Mouse (Mus musculus): ENCODE measurements around the gene Mblac2.

Mblac2 gene

GRCm38 (mm10) chr13:81736606-81737005, 25.5 kb downstream of the Mblac2 start:
- no peak for DNase-seq (ENCODE audit: low spot score in 2 of 2)

- DNase-seq (ENCODE audit: low spot score in 2 of 2): peak in 1 of 2 experiments; percentile 24
Observed at GRCm38 (mm10) chr13:81740898-81741297, 29.8 kb downstream of the Mblac2 start.

GRCm38 (mm10) chr13:81743391-81744091, 32.4 kb downstream of the Mblac2 start:
- DNase-seq (ENCODE audit: low spot score in 2 of 2): no peak

- no peak for DNase-seq (ENCODE audit: low spot score in 2 of 2)
Observed at GRCm38 (mm10) chr13:81744092-81744396, 32.9 kb downstream of the Mblac2 start.

- DNase-seq (ENCODE audit: low spot score in 2 of 2): no peak
Observed at GRCm38 (mm10) chr13:81754878-81755277, 43.7 kb downstream of the Mblac2 start.

GRCm38 (mm10) chr13:81755324-81755723, 44.2 kb downstream of the Mblac2 start:
- no peak for DNase-seq (ENCODE audit: low spot score in 2 of 2)

- DNase-seq (ENCODE audit: low spot score in 2 of 2): no peak
Observed at GRCm38 (mm10) chr13:81757058-81757660, 46.0 kb downstream of the Mblac2 start.

GRCm38 (mm10) chr13:81760379-81760778, 49.2 kb downstream of the Mblac2 start:
- DNase-seq (ENCODE audit: low spot score in 2 of 2): peak; percentile 28 to 65

- no peak for DNase-seq (ENCODE audit: low spot score in 2 of 2)
Observed at GRCm38 (mm10) chr13:81761566-81762186, 50.5 kb downstream of the Mblac2 start.

GRCm38 (mm10) chr13:81764173-81764572, 53.0 kb downstream of the Mblac2 start:
- DNase-seq (ENCODE audit: low spot score in 2 of 2): no peak

GRCm38 (mm10) chr13:81767038-81767659, 56.0 kb downstream of the Mblac2 start:
- peak; percentile 42 to 81 for DNase-seq (ENCODE audit: low spot score in 2 of 2)

- DNase-seq (ENCODE audit: low spot score in 2 of 2): no peak
Observed at GRCm38 (mm10) chr13:81776217-81776616, 65.1 kb downstream of the Mblac2 start.

- no peak for DNase-seq (ENCODE audit: low spot score in 2 of 2)
Observed at GRCm38 (mm10) chr13:81782475-81782874, 71.3 kb downstream of the Mblac2 start.

- peak; percentile 90 to 93 for DNase-seq (ENCODE audit: low spot score in 2 of 2)
Observed at GRCm38 (mm10) chr13:81782971-81783404, 71.8 kb downstream of the Mblac2 start, which contains the start of gene Cetn3. TSS of gene Cetn3 (plus strand) at chr13:81783077.

- peak; percentile 97 to 98 for DNase-seq (ENCODE audit: low spot score in 2 of 2)
Observed at GRCm38 (mm10) chr13:81783405-81784342, 72.5 kb downstream of the Mblac2 start.

GRCm38 (mm10) chr13:81785766-81786480, 74.8 kb downstream of the Mblac2 start:
- DNase-seq (ENCODE audit: low spot score in 2 of 2): no peak

- no peak for DNase-seq (ENCODE audit: low spot score in 2 of 2)
Observed at GRCm38 (mm10) chr13:81790160-81790559, 79.0 kb downstream of the Mblac2 start.

GRCm38 (mm10) chr13:81791861-81792260, 80.7 kb downstream of the Mblac2 start:
- DNase-seq (ENCODE audit: low spot score in 2 of 2): no peak

- no peak for DNase-seq (ENCODE audit: low spot score in 2 of 2)
Observed at GRCm38 (mm10) chr13:81793850-81794249, 82.7 kb downstream of the Mblac2 start.

GRCm38 (mm10) chr13:81801121-81801520, 90.0 kb downstream of the Mblac2 start:
- DNase-seq (ENCODE audit: low spot score in 2 of 2): no peak

All from spleen, postnatal 4 days (tissue).